Mouse (Mus musculus) neural tube, embryonic 14.5 days (tissue): ENCODE data around the gene Ubash3b. TPM values are rescaled to one million over a fixed set of nuclear protein-coding genes. Genes with fewer than 3 reads are reported as not detected.

Source experiments
- ATAC-seq: fragments of 200-750 bp; cut with Nextera tagmentation; 2 replicates; pipeline ENCODE4 v1.8.0; 2017; ENCODE audit warnings: low read depth, mild to moderate bottlenecking, moderate TSS enrichment, moderate library complexity
- H3K27ac ChIP-seq: fragments of 300-500 bp; sonication (generic); 2 replicates; pipeline ENCODE4 v1.5.1; 2014; ENCODE audit warnings: low read depth, mild to moderate bottlenecking, control low read depth, low read length, moderate library complexity, mixed read lengths
- H3K27me3 ChIP-seq: fragments of 300-500 bp; sonication (generic); 2 replicates; pipeline ENCODE4 v1.6.1; 2014; ENCODE audit warnings: low read length; ENCODE audit not compliant: control insufficient read depth, insufficient read depth
- H3K36me3 ChIP-seq: fragments of 300-500 bp; sonication (generic); 2 replicates; pipeline ENCODE4 v1.6.1; 2014; ENCODE audit warnings: low read length, mixed read lengths; ENCODE audit not compliant: control insufficient read depth, insufficient read depth
- H3K4me1 ChIP-seq: fragments of 300-500 bp; sonication (generic); 2 replicates; pipeline ENCODE4 v1.6.1; 2014; ENCODE audit warnings: low read length; ENCODE audit not compliant: control insufficient read depth, insufficient read depth
- H3K4me2 ChIP-seq: fragments of 300-500 bp; sonication (generic); 2 replicates; pipeline ENCODE4 v1.6.1; 2014; ENCODE audit warnings: mild to moderate bottlenecking, low read depth, low read length, control low read depth
- H3K4me3 ChIP-seq: fragments of 300-500 bp; sonication (generic); 2 replicates; pipeline ENCODE4 v1.5.1; 2014; ENCODE audit warnings: low read depth, low read length, control low read depth, mixed read lengths
- H3K9ac ChIP-seq: fragments of 300-500 bp; sonication (generic); replicated peaks from 2 replicates; pipeline ENCODE4 v1.6.1; 2014; ENCODE audit warnings: low read depth, mild to moderate bottlenecking, control low read depth, low read length, mixed read lengths
- H3K9me3 ChIP-seq: fragments of 300-500 bp; sonication (generic); 2 replicates; pipeline ENCODE4 v1.6.1; 2016; ENCODE audit warnings: low read length; ENCODE audit not compliant: control insufficient read depth
- WGBS: fragments of 180-500 bp; shearing (Covaris S2); extraction: QIAGEN DNeasy Blood & Tissue Kit; methylation state at CpG from one replicate; pipeline ENCODE4 v1.1.7; 2014; 5-methylcytosine and 5-hydroxymethylcytosine counted together
- polyA plus RNA-seq: library from polyadenylated mRNA; unstranded; fragments of >200 nt; fragmentation: Nextera tagmentation; extraction: Ambion mirVana; gene quantifications from 2 replicates; pipeline ENCODE4 v1.2.1, GENCODE M21; 2014

The Ubash3b gene
- polyA plus RNA-seq, 1 experiment from 2014 or later: 26.1 TPM

GRCm38 (mm10) chr9:41157020-41157871, 4.3 kb downstream of the Ubash3b start:
- WGBS: under 1% methylated on average over 67 of the region's 82 CpGs
- peak overlapping the region; percentile 81 for H3K4me3 ChIP-seq
- H3K27ac ChIP-seq: peak overlapping the region; percentile 88
- H3K4me1 ChIP-seq: no peaks in the 10 kb centered on the region; the same call in 1 of the 2 replicates
- H3K27me3 ChIP-seq: no peaks in the 10 kb centered on the region
- peak overlapping the region; percentile 84 for H3K9ac ChIP-seq
- no peaks in the 10 kb centered on the region for H3K9me3 ChIP-seq
- peak; percentile 89 for ATAC-seq
- no peaks in the 10 kb centered on the region for H3K36me3 ChIP-seq
- H3K4me2 ChIP-seq: peak overlapping the region; percentile 56

GRCm38 (mm10) chr9:41156720-41157019, 4.8 kb downstream of the Ubash3b start:
- peak overlapping the region; percentile 56 for H3K4me2 ChIP-seq
- H3K27me3 ChIP-seq: no peaks in the 10 kb centered on the region
- H3K9me3 ChIP-seq: no peaks in the 10 kb centered on the region
- WGBS: under 1% methylated on average over 18 of the region's 20 CpGs
- H3K4me1 ChIP-seq: no peaks in the 10 kb centered on the region; the same call in 1 of the 2 replicates
- no peaks in the 10 kb centered on the region for H3K36me3 ChIP-seq
- no peak; the same call in 1 of the 2 replicates for ATAC-seq
- H3K9ac ChIP-seq: peak overlapping the region; percentile 84
- peak overlapping the region; percentile 88 for H3K27ac ChIP-seq
- H3K4me3 ChIP-seq: peak overlapping the region; percentile 81

GRCm38 (mm10) chr9:41156006-41156719, 5.3 kb downstream of the Ubash3b start:
- Histone ChIP-seq H3K27me3 (no peaks in the 10 kb centered on the region), H3K4me3 (peak overlapping the region; percentile 81), H3K9ac (peak overlapping the region; percentile 84), H3K4me2 (peak overlapping the region; percentile 56), H3K27ac (no peak overlapping the region), H3K9me3 (no peaks in the 10 kb centered on the region), H3K4me1 (peaks cover 2% of the 10 kb centered on the region; the same call in 1 of the 2 replicates), H3K36me3 (no peaks in the 10 kb centered on the region)
- WGBS: 20% methylated on average over 19 of the region's 20 CpGs
- 0 out of 2 replicates have a peak, but pooled peaks have one; percentile 7 for ATAC-seq

- no peak overlapping the region for H3K4me2 ChIP-seq
- WGBS: 100% methylated on average over 1 of the region's 1 CpGs
- H3K4me3 ChIP-seq: no peak overlapping the region
- no peak for ATAC-seq
- no peaks in the 10 kb centered on the region for H3K27me3 ChIP-seq
- H3K9ac ChIP-seq: no peak overlapping the region
- no peak overlapping the region for H3K27ac ChIP-seq
- peaks cover 16% of the 10 kb centered on the region for H3K4me1 ChIP-seq
- H3K9me3 ChIP-seq: no peaks in the 10 kb centered on the region
- H3K36me3 ChIP-seq: no peaks in the 10 kb centered on the region
Observed at GRCm38 (mm10) chr9:41153979-41154378, 7.5 kb downstream of the Ubash3b start.

GRCm38 (mm10) chr9:41153050-41153449, 8.4 kb downstream of the Ubash3b start:
- 63% methylated on average over 5 of the region's 5 CpGs for WGBS
- H3K4me2 ChIP-seq: no peak overlapping the region
- no peak overlapping the region for H3K9ac ChIP-seq
- H3K9me3 ChIP-seq: no peaks in the 10 kb centered on the region
- ATAC-seq: no peak
- no peaks in the 10 kb centered on the region for H3K36me3 ChIP-seq
- H3K4me1 ChIP-seq: peaks cover 23% of the 10 kb centered on the region
- H3K27ac ChIP-seq: no peak overlapping the region
- H3K27me3 ChIP-seq: no peaks in the 10 kb centered on the region
- no peak overlapping the region for H3K4me3 ChIP-seq

DNA sequence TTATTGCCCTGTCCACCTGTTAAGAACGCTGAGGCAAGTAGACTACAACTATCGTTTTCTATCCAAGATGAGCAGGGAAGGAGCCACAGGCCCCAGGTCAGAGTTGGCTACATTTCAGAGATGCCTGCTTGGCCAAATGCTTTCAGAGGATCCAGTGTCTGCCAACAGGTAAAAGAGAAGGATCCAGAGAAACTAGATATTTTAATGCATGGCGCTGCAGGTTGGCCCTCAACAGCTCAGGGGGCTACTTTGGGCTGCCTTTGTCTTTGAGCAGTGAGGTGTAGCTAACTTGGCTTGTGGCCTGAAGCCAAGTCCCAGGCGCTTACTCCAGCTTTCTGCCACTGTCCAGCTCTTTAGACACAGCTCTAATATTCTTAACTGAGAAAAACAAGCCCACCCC, 10.0 kb downstream of the Ubash3b start:
- ATAC-seq: no peak
- Histone ChIP-seq H3K4me3 (no peak overlapping the region), H3K4me2 (no peak overlapping the region), H3K9ac (no peak overlapping the region), H3K27me3 (no peaks in the 10 kb centered on the region), H3K27ac (no peak overlapping the region), H3K36me3 (no peaks in the 10 kb centered on the region), H3K4me1 (peaks cover 33% of the 10 kb centered on the region), H3K9me3 (no peaks in the 10 kb centered on the region)
- WGBS: 70% methylated on average over 4 of the region's 4 CpGs

DNA sequence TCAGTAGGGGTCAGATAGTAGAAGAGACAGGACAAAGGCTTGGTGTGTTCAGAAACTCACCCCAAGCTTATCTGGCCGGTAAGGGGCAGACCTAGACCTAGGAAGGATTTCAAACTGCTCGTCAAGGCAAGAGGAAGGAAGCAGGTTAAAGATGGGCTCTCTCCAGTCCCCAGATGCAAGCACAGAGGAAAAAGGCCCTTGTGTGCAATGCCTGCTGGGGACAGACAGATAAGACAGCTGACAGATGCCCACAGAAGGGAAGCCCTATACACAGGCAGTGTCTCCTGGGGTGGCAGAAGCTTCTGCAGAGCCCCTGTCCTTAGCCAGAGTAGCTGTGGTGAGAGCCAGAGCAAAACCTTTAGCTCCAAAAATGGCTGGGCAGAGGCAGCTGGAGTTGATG, 11.6 kb downstream of the Ubash3b start:
- Histone ChIP-seq H3K9ac (no peak overlapping the region), H3K4me3 (no peak overlapping the region), H3K4me1 (peaks cover 33% of the 10 kb centered on the region), H3K9me3 (no peaks in the 10 kb centered on the region), H3K27me3 (no peaks in the 10 kb centered on the region), H3K36me3 (no peaks in the 10 kb centered on the region), H3K27ac (peak overlapping the region; percentile 44; the same call in 1 of the 2 replicates), H3K4me2 (no peak overlapping the region)
- ATAC-seq: no peak
- 63% methylated on average over 2 of the region's 2 CpGs for WGBS

DNA sequence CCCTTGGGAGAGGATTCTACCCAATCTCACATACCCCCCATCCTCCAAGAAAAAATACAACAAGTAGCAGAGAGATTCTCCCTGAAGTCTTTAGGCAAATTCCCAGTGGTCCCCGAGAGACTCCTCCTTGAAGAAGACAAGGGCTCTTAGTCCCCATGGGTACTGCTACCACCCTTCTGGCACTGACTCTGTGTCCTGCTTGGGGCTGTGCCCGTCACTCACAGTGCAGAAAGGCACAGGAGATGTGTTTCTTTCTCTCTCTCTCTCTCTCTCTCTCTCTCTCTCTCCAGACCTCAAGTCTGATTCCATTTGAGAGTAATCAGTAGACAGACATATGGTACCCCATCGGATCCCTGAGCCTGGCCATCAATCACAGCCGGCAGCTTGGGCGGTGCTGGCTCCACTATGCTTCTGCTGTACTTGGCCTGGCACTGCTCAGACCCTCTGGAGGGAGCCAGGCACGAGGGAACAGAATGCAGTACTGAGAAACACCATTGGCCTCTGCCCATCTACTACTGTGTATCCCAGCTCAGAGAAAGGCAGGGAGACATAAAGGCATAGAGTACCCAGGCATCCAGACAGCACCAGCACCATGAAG, 12.3 kb downstream of the Ubash3b start:
- ATAC-seq: peak; percentile 78
- no peaks in the 10 kb centered on the region for H3K9me3 ChIP-seq
- 30% methylated on average over 6 of the region's 6 CpGs for WGBS
- H3K4me2 ChIP-seq: no peak overlapping the region
- no peak overlapping the region for H3K9ac ChIP-seq
- H3K4me3 ChIP-seq: no peak overlapping the region
- H3K36me3 ChIP-seq: no peaks in the 10 kb centered on the region
- H3K27me3 ChIP-seq: no peaks in the 10 kb centered on the region
- H3K4me1 ChIP-seq: peaks cover 33% of the 10 kb centered on the region
- peak overlapping the region; percentile 44; the same call in 1 of the 2 replicates for H3K27ac ChIP-seq
